Mouse (Mus musculus) neural tube, embryonic 12.5 days (tissue): ENCODE data around the gene Gm20532. TPM values are rescaled to one million over a fixed set of nuclear protein-coding genes. Genes with fewer than 3 reads are reported as not detected.

ENCODE experiments used
- ATAC-seq: fragments of 200-750 bp; cut with Nextera tagmentation; 2 replicates; pipeline ENCODE4 v1.8.0; 2017; ENCODE audit warnings: low read depth, mild to moderate bottlenecking, moderate TSS enrichment, moderate library complexity; ENCODE audit not compliant: low FRiP score
- H3K27ac ChIP-seq: fragments of 300-500 bp; sonication (generic); 2 replicates; pipeline ENCODE4 v1.5.1; 2016
- H3K27me3 ChIP-seq: fragments of 300-500 bp; sonication (generic); replicated peaks from 2 replicates; pipeline ENCODE4 v1.6.1; 2016; ENCODE audit warnings: mild to moderate bottlenecking
- H3K36me3 ChIP-seq: fragments of 300-500 bp; sonication (generic); 2 replicates; pipeline ENCODE4 v1.6.1; 2016; ENCODE audit warnings: mild to moderate bottlenecking
- H3K4me1 ChIP-seq: fragments of 300-500 bp; sonication (generic); 2 replicates; pipeline ENCODE4 v1.6.1; 2016
- H3K4me2 ChIP-seq: fragments of 300-500 bp; sonication (generic); replicated peaks from 2 replicates; pipeline ENCODE4 v1.6.1; 2016; ENCODE audit warnings: mild to moderate bottlenecking
- H3K4me3 ChIP-seq: fragments of 300-500 bp; sonication (generic); 2 replicates; pipeline ENCODE4 v1.5.1; 2016
- H3K9ac ChIP-seq: fragments of 300-500 bp; sonication (generic); 2 replicates; pipeline ENCODE4 v1.6.1; 2016; ENCODE audit warnings: mild to moderate bottlenecking
- H3K9me3 ChIP-seq: fragments of 300-500 bp; sonication (generic); 2 replicates; pipeline ENCODE4 v1.6.1; 2016; ENCODE audit warnings: mild to moderate bottlenecking
- WGBS: fragments of 180-500 bp; shearing (Covaris S2); methylation state at CpG from one replicate; pipeline ENCODE4 v1.1.7; 2016; 5-methylcytosine and 5-hydroxymethylcytosine counted together
- polyA plus RNA-seq: library from polyadenylated mRNA; unstranded; fragments of >200 nt; fragmentation: Nextera tagmentation; extraction: Ambion mirVana; gene quantifications from 2 replicates; pipeline ENCODE4 v1.2.1, GENCODE M21; 2016

Gm20532 gene
- polyA plus RNA-seq, 1 experiment from 2014 or later, result not detected

GRCm38 (mm10) chr2:26632541-26633395 is 46.3 kb downstream of the Gm20532 start:
- Histone ChIP-seq H3K36me3 (peaks cover 38% of the 10 kb centered on the region), H3K27ac (no peak overlapping the region), H3K4me1 (peaks cover 50% of the 10 kb centered on the region), H3K27me3 (no peaks in the 10 kb centered on the region), H3K4me3 (no peak overlapping the region), H3K4me2 (peak overlapping the region; percentile 22; the same call in 1 of the 2 replicates), H3K9ac (peak overlapping the region; percentile 42; the same call in 1 of the 2 replicates), H3K9me3 (no peaks in the 10 kb centered on the region)
- 85% methylated on average over 16 of the region's 16 CpGs for WGBS
- ATAC-seq, result no peak

- WGBS, result 81% methylated on average over 4 of the region's 4 CpGs
- Histone ChIP-seq H3K9ac (no peak overlapping the region), H3K4me3 (no peak overlapping the region), H3K36me3 (peaks cover 46% of the 10 kb centered on the region), H3K27ac (no peak overlapping the region), H3K27me3 (no peaks in the 10 kb centered on the region), H3K4me1 (peaks cover 54% of the 10 kb centered on the region), H3K9me3 (no peaks in the 10 kb centered on the region), H3K4me2 (no peak overlapping the region)
- ATAC-seq, result no peak
These were observed 47.6 kb downstream of the Gm20532 start for GRCm38 (mm10) chr2:26633953-26634530.

GRCm38 (mm10) chr2:26634629-26635488 is 48.4 kb downstream of the Gm20532 start:
- no peak for ATAC-seq
- H3K4me1 ChIP-seq, result peaks cover 48% of the 10 kb centered on the region
- no peak overlapping the region for H3K9ac ChIP-seq
- no peak overlapping the region for H3K4me3 ChIP-seq
- H3K27me3 ChIP-seq, result no peaks in the 10 kb centered on the region
- peaks cover 46% of the 10 kb centered on the region for H3K36me3 ChIP-seq
- no peak overlapping the region for H3K27ac ChIP-seq
- H3K4me2 ChIP-seq, result no peak overlapping the region
- H3K9me3 ChIP-seq, result no peaks in the 10 kb centered on the region
- WGBS, result 71% methylated on average over 12 of the region's 12 CpGs

DNA sequence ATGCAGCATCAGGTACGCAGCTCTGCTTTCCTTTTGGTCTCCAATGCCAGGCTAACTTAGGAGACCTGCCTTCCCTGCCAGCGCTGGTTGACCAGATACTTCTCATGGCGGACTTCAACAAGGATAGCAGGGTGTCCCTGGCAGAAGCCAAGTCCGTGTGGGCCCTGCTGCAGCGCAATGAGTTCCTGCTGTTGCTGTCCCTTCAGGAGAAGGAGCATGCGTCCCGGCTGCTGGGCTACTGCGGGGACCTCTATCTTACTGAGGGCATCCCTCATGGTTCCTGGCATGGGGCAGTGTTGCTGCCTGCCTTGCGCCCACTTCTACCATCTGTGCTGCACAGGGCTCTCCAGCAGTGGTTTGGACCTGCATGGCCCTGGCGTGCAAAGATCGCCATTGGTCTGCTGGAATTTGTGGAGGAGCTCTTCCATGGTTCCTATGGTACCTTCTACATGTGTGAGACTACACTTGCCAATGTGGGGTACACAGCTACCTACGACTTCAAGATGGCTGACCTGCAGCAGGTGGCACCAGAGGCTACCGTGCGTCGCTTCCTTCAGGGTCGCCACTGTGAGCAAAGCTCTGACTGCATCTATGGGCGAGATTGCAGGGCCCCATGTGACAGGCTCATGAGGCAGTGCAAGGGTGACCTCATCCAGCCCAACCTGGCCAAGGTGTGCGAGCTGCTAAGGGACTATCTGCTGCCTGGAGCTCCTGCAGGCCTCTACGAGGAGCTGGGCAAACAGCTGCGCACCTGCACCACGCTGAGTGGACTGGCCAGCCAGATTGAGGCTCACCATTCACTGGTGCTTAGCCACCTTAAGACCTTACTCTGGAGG is 49.3 kb downstream of the Gm20532 start:
- Histone ChIP-seq H3K4me3 (no peak overlapping the region), H3K27me3 (no peaks in the 10 kb centered on the region), H3K36me3 (peaks cover 46% of the 10 kb centered on the region), H3K27ac (no peak overlapping the region), H3K4me2 (no peak overlapping the region), H3K9me3 (no peaks in the 10 kb centered on the region), H3K4me1 (peaks cover 39% of the 10 kb centered on the region), H3K9ac (no peak overlapping the region)
- WGBS, result 77% methylated on average over 21 of the region's 21 CpGs
- ATAC-seq, result no peak

DNA sequence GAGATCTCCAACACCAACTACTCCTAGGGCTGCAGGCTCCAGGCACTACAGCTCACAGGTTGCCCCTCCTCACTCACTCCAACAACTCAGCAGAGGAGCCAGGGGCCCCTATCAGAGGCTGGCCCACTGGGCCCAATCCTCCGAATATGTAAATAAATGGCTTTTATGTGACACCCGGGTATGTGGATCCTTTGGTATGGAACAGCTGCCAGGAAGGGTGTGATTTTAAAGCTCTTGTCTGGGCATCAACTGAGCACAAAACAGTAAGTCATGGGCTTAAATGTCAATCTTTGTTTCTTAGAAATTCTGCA is 49.8 kb downstream of the Gm20532 start:
- Histone ChIP-seq H3K9ac (no peak overlapping the region), H3K9me3 (no peaks in the 10 kb centered on the region), H3K4me1 (peaks cover 36% of the 10 kb centered on the region), H3K4me2 (no peak overlapping the region), H3K36me3 (peaks cover 46% of the 10 kb centered on the region), H3K27ac (no peak overlapping the region), H3K27me3 (no peaks in the 10 kb centered on the region), H3K4me3 (no peak overlapping the region)
- 52% methylated on average over 2 of the region's 2 CpGs for WGBS
- no peak for ATAC-seq

DNA sequence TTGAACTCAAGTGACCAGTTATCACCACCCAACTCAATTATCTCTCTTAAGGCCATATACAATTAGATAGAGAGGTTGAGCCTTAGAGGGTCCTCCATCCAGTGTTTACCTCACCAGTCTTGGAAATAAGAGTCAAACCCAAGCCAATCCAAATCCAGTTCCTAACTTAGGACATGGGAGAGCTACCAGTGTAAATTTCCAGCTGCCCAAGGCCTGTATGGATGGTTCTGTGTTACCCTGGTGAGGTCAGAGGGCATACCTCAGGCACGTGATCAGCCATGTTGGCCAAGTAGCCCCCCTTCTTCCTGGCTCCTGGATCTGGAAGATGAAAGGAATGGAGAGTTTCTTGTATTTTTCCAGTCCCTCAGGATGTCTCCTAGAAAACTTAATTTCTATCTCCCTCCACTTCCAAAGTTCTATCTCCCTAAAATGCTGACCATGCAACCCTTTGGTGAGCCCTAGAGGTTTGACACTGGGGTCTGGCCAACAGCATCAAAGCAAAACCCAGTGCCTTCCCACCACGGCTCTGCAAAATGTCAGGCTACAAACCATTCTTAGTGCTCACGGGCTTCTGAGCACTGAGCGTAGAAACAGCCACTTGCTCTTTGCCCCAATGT is 51.0 kb downstream of the Gm20532 start:
- H3K4me2 ChIP-seq, result 0 out of 2 replicates have a peak overlapping the region, but pooled peaks have one; percentile 70
- no peak overlapping the region for H3K27ac ChIP-seq
- H3K27me3 ChIP-seq, result no peaks in the 10 kb centered on the region
- H3K4me1 ChIP-seq, result peaks cover 27% of the 10 kb centered on the region
- H3K9me3 ChIP-seq, result no peaks in the 10 kb centered on the region
- 84% methylated on average over 4 of the region's 4 CpGs for WGBS
- H3K4me3 ChIP-seq, result no peak overlapping the region
- H3K36me3 ChIP-seq, result peaks cover 46% of the 10 kb centered on the region
- 0 out of 2 replicates have a peak overlapping the region, but pooled peaks have one; percentile 17 for H3K9ac ChIP-seq
- no peak for ATAC-seq

- H3K4me3 ChIP-seq, result no peak overlapping the region
- H3K27ac ChIP-seq, result no peak overlapping the region
- H3K36me3 ChIP-seq, result peaks cover 46% of the 10 kb centered on the region
- no peak for ATAC-seq
- H3K4me1 ChIP-seq, result peaks cover 21% of the 10 kb centered on the region
- H3K9me3 ChIP-seq, result no peaks in the 10 kb centered on the region
- peak overlapping the region; percentile 70 for H3K4me2 ChIP-seq
- H3K9ac ChIP-seq, result 0 out of 2 replicates have a peak overlapping the region, but pooled peaks have one; percentile 17
- no peaks in the 10 kb centered on the region for H3K27me3 ChIP-seq
- WGBS, result 89% methylated on average over 5 of the region's 5 CpGs
These were observed 51.6 kb downstream of the Gm20532 start for GRCm38 (mm10) chr2:26638039-26638438.

- H3K27me3 ChIP-seq, result no peaks in the 10 kb centered on the region
- peaks cover 46% of the 10 kb centered on the region for H3K36me3 ChIP-seq
- 75% methylated on average over 5 of the region's 5 CpGs for WGBS
- no peaks in the 10 kb centered on the region for H3K9me3 ChIP-seq
- H3K4me1 ChIP-seq, result peaks cover 20% of the 10 kb centered on the region
- no peak overlapping the region for H3K27ac ChIP-seq
- H3K9ac ChIP-seq, result peak overlapping the region; percentile 61; the same call in 1 of the 2 replicates
- H3K4me2 ChIP-seq, result peak overlapping the region; percentile 70
- ATAC-seq, result no peak
- H3K4me3 ChIP-seq, result peak overlapping the region; percentile 92
These were observed 52.1 kb downstream of the Gm20532 start for GRCm38 (mm10) chr2:26638572-26638971.

DNA sequence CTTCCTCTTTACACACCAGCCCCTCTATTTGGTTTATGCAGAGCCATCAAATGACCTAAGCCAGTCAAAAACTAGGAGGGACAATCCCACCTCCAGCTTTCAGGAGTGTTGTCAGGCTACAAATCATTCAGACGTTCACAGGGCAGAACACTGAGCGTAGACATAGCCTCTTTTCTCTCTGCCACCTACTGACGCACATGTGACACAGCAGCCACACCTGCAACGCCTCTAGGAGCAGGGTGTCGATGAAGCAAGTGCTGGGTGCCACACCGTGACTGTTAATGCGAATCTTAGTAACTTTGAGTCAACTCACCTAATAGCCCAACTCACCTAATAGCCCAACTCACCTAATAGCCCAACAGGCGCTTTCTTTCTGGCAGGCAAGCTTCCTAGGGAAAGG is 52.6 kb downstream of the Gm20532 start:
- Histone ChIP-seq H3K4me2 (peak overlapping the region; percentile 70), H3K27me3 (no peaks in the 10 kb centered on the region), H3K36me3 (peaks cover 44% of the 10 kb centered on the region), H3K9ac (peak overlapping the region; percentile 61), H3K4me1 (peaks cover 20% of the 10 kb centered on the region), H3K27ac (no peak overlapping the region), H3K4me3 (peak overlapping the region; percentile 92), H3K9me3 (no peaks in the 10 kb centered on the region)
- peak; percentile 39; the same call in 1 of the 2 replicates for ATAC-seq
- 7% methylated on average over 8 of the region's 8 CpGs for WGBS

DNA sequence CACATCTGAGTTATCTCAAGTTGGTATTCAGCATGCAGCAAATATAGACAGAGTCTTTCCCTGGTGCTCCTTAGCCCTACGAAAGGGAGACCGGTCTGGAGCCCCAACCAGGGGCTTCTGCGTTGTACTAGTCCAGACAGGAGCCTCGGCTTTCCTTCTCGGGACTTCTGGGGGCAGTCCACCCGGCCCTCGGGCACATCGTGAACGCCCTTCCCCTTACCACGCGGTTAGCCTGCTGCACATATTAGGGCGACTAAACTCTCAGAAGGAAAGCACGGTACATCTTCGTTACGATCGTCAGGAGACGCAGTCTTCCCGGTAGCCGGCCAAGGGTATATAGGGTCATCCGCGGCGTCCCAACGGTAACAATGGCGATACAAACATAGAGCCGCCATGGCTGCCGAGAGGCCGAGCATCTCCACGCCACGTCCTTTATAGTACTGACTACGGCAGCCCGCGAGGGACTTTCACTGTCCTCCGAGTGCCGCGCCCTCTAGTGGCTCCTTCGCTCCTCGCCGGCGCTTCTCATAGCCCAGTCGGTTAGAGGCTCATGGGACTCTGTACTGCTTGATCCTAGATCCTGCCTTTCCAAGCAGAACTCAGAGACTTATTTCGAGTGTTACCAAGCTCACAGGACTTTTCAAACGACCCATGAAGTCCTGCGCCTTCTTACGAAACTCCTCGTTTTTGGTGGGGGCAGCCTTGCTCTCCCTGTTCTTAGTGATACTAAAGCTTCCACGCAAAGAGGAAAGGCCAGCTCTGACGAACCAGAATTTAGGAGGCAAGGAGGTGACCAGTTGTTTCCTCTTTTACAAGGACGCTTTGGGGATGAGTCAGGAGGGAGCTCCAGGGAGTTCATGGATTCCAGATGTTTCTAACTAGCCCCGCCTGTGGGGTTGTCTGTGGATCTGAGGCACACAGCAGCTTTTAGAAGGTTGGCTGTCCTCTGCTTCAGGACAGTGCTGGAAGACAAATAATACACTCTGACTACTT is 53.7 kb downstream of the Gm20532 start:
- ATAC-seq, result peak; percentile 75
- peak overlapping the region; percentile 70 for H3K4me2 ChIP-seq
- H3K27me3 ChIP-seq, result no peaks in the 10 kb centered on the region
- peaks cover 20% of the 10 kb centered on the region for H3K4me1 ChIP-seq
- H3K9ac ChIP-seq, result peak overlapping the region; percentile 92
- H3K27ac ChIP-seq, result no peak overlapping the region; the same call in 1 of the 2 replicates
- peak overlapping the region; percentile 92 for H3K4me3 ChIP-seq
- H3K36me3 ChIP-seq, result peaks cover 34% of the 10 kb centered on the region
- WGBS, result 5% methylated on average over 49 of the region's 49 CpGs
- H3K9me3 ChIP-seq, result no peaks in the 10 kb centered on the region
